Mouse (Mus musculus): ENCODE measurements around the gene Ptges.

Ptges gene

GRCm38 (mm10) chr2:30852771-30853313, 76.8 kb downstream of the Ptges start:
- in situ Hi-C loops (cut with MboI, MseI), result no loop called here

GRCm38 (mm10) chr2:30850581-30850980, 79.1 kb downstream of the Ptges start:
- in situ Hi-C loops (cut with MboI, MseI), result no loop called here

- in situ Hi-C loops (cut with MboI, MseI), result no loop called here
Observed at GRCm38 (mm10) chr2:30848184-30848583, 81.5 kb downstream of the Ptges start.

GRCm38 (mm10) chr2:30846723-30847122, 82.9 kb downstream of the Ptges start:
- in situ Hi-C loops (cut with MboI, MseI), result no loop called here

GRCm38 (mm10) chr2:30846236-30846635, 83.4 kb downstream of the Ptges start:
- in situ Hi-C loops (cut with MboI, MseI), result no loop called here

- in situ Hi-C loops (cut with MboI, MseI), result no loop called here
Observed at GRCm38 (mm10) chr2:30845152-30846070, 84.3 kb downstream of the Ptges start.

GRCm38 (mm10) chr2:30842615-30843014, 87.0 kb downstream of the Ptges start:
- in situ Hi-C loops (cut with MboI, MseI), result no loop called here

Measured in T-helper 17 cell (primary cell).